Mouse (Mus musculus) neural tube, embryonic 14.5 days (tissue): Measurements from ENCODE around the gene Capza2. TPM values are rescaled to one million over a fixed set of nuclear protein-coding genes. Genes with fewer than 3 reads are reported as not detected.

ENCODE experiments used
- polyA plus RNA-seq: library from polyadenylated mRNA; unstranded; fragments of >200 nt; fragmentation: Nextera tagmentation; extraction: Ambion mirVana; gene quantifications from 2 replicates; pipeline ENCODE4 v1.2.1, GENCODE M21; 2014

Gene Capza2
- polyA plus RNA-seq, 1 experiment from 2014 or later: 287 TPM

Other genes with a start within 250 kb of the Capza2 start
- 6.7 and 7.0 TPM in 2 replicates for gene Met, start 172.4 kb upstream of the Capza2 start, polyA plus RNA-seq
- 62.1 and 71.9 TPM in 2 replicates for gene St7, start 56.7 kb downstream of the Capza2 start, polyA plus RNA-seq